In the genomic region with DNA sequence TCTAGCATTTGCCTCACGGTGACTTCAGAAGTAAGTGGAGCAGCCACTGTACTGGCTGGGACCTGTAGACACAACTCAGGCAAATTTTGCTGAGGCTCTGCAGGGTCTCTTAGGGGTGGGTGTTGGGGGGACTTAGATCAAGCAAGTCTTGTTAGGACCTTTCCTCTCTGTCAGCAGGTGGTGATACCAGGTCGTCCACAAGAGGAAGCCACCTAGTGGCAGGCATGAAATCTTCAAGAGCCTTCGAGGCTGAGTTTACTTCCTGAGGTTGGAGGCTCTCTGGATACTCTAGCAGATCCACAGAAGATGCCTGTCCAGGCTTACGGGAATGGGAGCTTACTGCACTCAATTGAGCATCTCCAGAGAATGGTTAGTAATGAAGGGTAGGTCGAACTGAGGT, we compare ENCODE assay signal across 10 mouse cellular contexts.
DNase-seq lines count a peak whose midpoint lies in the region; ATAC-seq and TF ChIP-seq lines count a peak whose summit lies in the region.
"Had no signal": no experiment of that assay in that cellular context is flagged by ENCODE, and none has a peak within 500 bp of the region (broad histone marks: within the 10 kb centered on the region; RNA-seq: fewer than 3 reads in every experiment).

No protein-coding gene starts in this region.

- TF ChIP-seq CTCF in bone marrow, adult 2 months (IDR thresholded peaks at IDR 0.05; ENCODE audit: control insufficient read depth, insufficient read depth, low read length), result peak; percentile 52
- peak; percentile 67 for TF ChIP-seq CTCF in lung, postnatal 0 days (IDR thresholded peaks at IDR 0.05)

- 0 out of 2 replicates have a peak, but pooled peaks cover 1% of the 10 kb centered on the region for H3K27me3 ChIP-seq in heart, embryonic 12.5 days (replicated peaks)
- no peaks in the 10 kb centered on the region for H3K27me3 ChIP-seq in lung, postnatal 0 days (replicated peaks; ENCODE audit: insufficient read depth, low read length)

- H3K4me1 ChIP-seq in heart, embryonic 12.5 days (replicated peaks), result peaks cover 12% of the 10 kb centered on the region
- H3K4me1 ChIP-seq in bone marrow, adult 2 months (ENCODE audit: control insufficient read depth, insufficient read depth, low read length), result no peaks in the 10 kb centered on the region; the same call in 1 of the 2 replicates
- H3K4me1 ChIP-seq in lung, postnatal 0 days (ENCODE audit: insufficient read depth, low read depth, low read length), result no peaks in the 10 kb centered on the region

- DNase-seq in heart, postnatal 25 days (ENCODE audit: low spot score), result no peak
- DNase-seq in 416B (ENCODE audit: low read depth), result peak; percentile 33
- DNase-seq in lung, postnatal 0 days (ENCODE audit: low spot score), result peak; percentile 26
- no peak for DNase-seq in layer of hippocampus, adult 9-11 months
- no peak for DNase-seq in adrenal gland, postnatal 25 days

- no peaks in the 10 kb centered on the region for H3K9me3 ChIP-seq in heart, embryonic 12.5 days (replicated peaks)
- H3K9me3 ChIP-seq in lung, postnatal 0 days (ENCODE audit: low read length), result no peaks in the 10 kb centered on the region
- H3K9me3 ChIP-seq: megakaryocyte, embryonic 14.5 days had no signal

- TF ChIP-seq POLR2A in bone marrow, adult 2 months (IDR thresholded peaks at IDR 0.05; ENCODE audit: borderline replicate concordance, control insufficient read depth, low read depth, low read length), result no peak

- H3K36me3 ChIP-seq in heart, embryonic 12.5 days, result peaks cover 12% of the 10 kb centered on the region
- no peaks in the 10 kb centered on the region for H3K36me3 ChIP-seq in lung, postnatal 0 days (ENCODE audit: insufficient read depth, low read length)

- 47% methylated on average over 5 of the region's 5 CpGs for WGBS in heart, embryonic 12.5 days
- WGBS in bone marrow, adult 2 months, result 39% methylated on average over 5 of the region's 5 CpGs
- WGBS in lung, postnatal 0 days, result 43% methylated on average over 5 of the region's 5 CpGs

- no peak overlapping the region for H3K9ac ChIP-seq in heart, embryonic 12.5 days
- no peak overlapping the region for H3K9ac ChIP-seq in lung, postnatal 0 days (replicated peaks; ENCODE audit: low read depth)

- H3K4me2 ChIP-seq in heart, embryonic 12.5 days, result no peak overlapping the region
- no peak overlapping the region for H3K4me2 ChIP-seq in lung, postnatal 0 days (replicated peaks; ENCODE audit: low read depth, low read length)

- H3K4me3 ChIP-seq in heart, embryonic 12.5 days, result no peak overlapping the region
- no peak overlapping the region for H3K4me3 ChIP-seq in bone marrow, adult 2 months (replicated peaks; ENCODE audit: control insufficient read depth, low read depth, low read length)
- no peak overlapping the region for H3K4me3 ChIP-seq in lung, postnatal 0 days (ENCODE audit: low read depth, low read length)
- H3K4me3 ChIP-seq: erythroblast, embryonic 14.5 days; megakaryocyte, embryonic 14.5 days had no signal

- H3K27ac ChIP-seq in heart, embryonic 12.5 days (ENCODE audit: poor library complexity, severe bottlenecking), result no peak overlapping the region
- H3K27ac ChIP-seq in bone marrow, adult 2 months (ENCODE audit: control insufficient read depth, insufficient read depth, low read depth, low read length, poor library complexity), result no peak overlapping the region
- H3K27ac ChIP-seq in lung, postnatal 0 days (ENCODE audit: low read length), result no peak overlapping the region

- 0 out of 2 replicates have a peak, but pooled peaks have one; percentile 4 for ATAC-seq in heart, embryonic 12.5 days (ENCODE audit: insufficient number of reproducible peaks, low FRiP score)
- ATAC-seq in lung, postnatal 0 days, result no peak
- ATAC-seq in monocyte, adult 5-6 weeks (replicated peaks; ENCODE audit: insufficient number of reproducible peaks, low FRiP score, low TSS enrichment, poor library complexity, severe bottlenecking), result no peak

- intact Hi-C loops in heart, postnatal 25 days (cut with DNase I), result no loop called here

- TF ChIP-seq EP300 in lung, postnatal 0 days (IDR thresholded peaks at IDR 0.05), result no peak

Comparison
In these comparisons a context has a peak if more than half of its experiments do, and no peak if none do; other contexts are left out.
1. DNase-seq: peak in 416B (single experiment) and lung, postnatal 0 days (single experiment); none in heart, postnatal 25 days (single experiment), layer of hippocampus, adult 9-11 months (single experiment) and adrenal gland, postnatal 25 days (single experiment).